Mouse (Mus musculus): ENCODE measurements around the gene Arhgdia.

DNA sequence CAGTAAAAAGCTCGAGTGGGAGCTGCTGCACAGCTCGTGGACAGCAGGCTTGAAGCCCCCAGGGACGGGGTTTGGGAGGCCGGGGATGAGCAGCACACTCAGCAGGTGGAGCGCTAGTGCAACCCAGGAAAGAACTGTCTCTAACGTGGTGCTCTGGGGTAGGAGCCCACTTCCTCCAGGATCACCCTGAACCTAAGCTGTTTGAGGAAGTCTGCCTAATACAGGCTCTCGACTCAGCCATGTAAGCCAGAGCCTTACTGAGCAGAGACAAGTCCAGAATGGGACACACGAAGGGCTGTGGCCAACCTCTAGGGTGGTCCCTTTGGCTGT is 42.5 kb downstream of the Arhgdia start:
- no peak for TF ChIP-seq CTCF (IDR thresholded peaks at IDR 0.05; ENCODE audit: low read depth)
- TF ChIP-seq EP300 (optimal IDR thresholded peaks at IDR 0.05): no peak
